Mouse (Mus musculus) thymus, adult 2 months (tissue): ENCODE results near the gene Kcnj12.

Source experiments
- CTCF ChIP-seq: fragments of 200-500 bp; IDR thresholded peaks from 2 replicates; pipeline ENCODE4 v1.5.1; 2012; ENCODE audit warnings: mild to moderate bottlenecking, control low read depth, low read length, moderate library complexity, borderline replicate concordance; ENCODE audit not compliant: control insufficient read depth, poor library complexity, insufficient read depth; ENCODE audit errors: extremely low read depth
- POLR2A ChIP-seq: fragments of 200-500 bp; IDR thresholded peaks from 2 replicates; pipeline ENCODE4 v1.6.1; 2012; ENCODE audit warnings: mild to moderate bottlenecking, low read length, control low read depth, moderate library complexity; ENCODE audit not compliant: control insufficient read depth, poor library complexity, insufficient read depth; ENCODE audit errors: extremely low read depth

DNA sequence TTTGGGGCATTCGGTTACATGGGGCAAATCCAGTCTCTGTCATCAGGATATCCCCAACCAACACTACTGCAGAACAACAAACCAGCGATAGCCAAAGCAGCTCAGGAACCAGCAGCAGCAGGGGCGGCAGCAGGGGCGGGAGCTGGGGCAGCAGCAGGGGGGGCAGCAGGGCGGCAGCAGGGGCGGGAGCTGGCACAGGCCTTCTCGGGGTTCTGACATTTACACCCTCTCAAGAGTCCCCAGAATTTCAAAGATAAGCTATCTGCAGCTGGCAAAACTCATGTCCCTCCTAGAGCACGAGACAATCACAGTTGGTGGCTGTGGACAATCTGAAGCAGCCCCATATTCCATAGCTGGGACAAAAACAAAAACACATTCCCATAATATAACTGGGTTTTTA, 28.8 kb downstream of the Kcnj12 start:
- TF ChIP-seq POLR2A, result no peak
- no peak for TF ChIP-seq CTCF
